Mouse (Mus musculus) heart, embryonic 12.5 days (tissue): Measurements from ENCODE around the gene Ppp1r12b. TPM values are rescaled to one million over a fixed set of nuclear protein-coding genes. Genes with fewer than 3 reads are reported as not detected.
A peak's percentile ranks its signal among the peaks of the same experiment; 100 is the strongest.

Experiments
- ATAC-seq: fragments of 200-750 bp; cut with Nextera tagmentation; 2 replicates; pipeline ENCODE4 v1.8.0; 2017; ENCODE audit warnings: moderate TSS enrichment, moderate library complexity; ENCODE audit not compliant: insufficient number of reproducible peaks, low FRiP score
- H3K27ac ChIP-seq: fragments of 300-500 bp; sonication (generic); 2 replicates; pipeline ENCODE4 v1.5.1; 2016; ENCODE audit warnings: mild to moderate bottlenecking, moderate library complexity; ENCODE audit not compliant: poor library complexity, severe bottlenecking
- H3K27me3 ChIP-seq: fragments of 300-500 bp; sonication (generic); replicated peaks from 2 replicates; pipeline ENCODE4 v1.6.1; 2016; ENCODE audit warnings: mild to moderate bottlenecking, moderate library complexity
- H3K36me3 ChIP-seq: fragments of 300-500 bp; sonication (generic); 2 replicates; pipeline ENCODE4 v1.6.1; 2016; ENCODE audit warnings: mild to moderate bottlenecking, moderate library complexity
- H3K4me1 ChIP-seq: fragments of 300-500 bp; sonication (generic); replicated peaks from 2 replicates; pipeline ENCODE4 v1.6.1; 2016; ENCODE audit warnings: mild to moderate bottlenecking
- H3K4me2 ChIP-seq: fragments of 300-500 bp; sonication (generic); 2 replicates; pipeline ENCODE4 v1.6.1; 2016; ENCODE audit warnings: mild to moderate bottlenecking, moderate library complexity
- H3K4me3 ChIP-seq: fragments of 300-500 bp; sonication (generic); 2 replicates; pipeline ENCODE4 v1.5.1; 2016; ENCODE audit warnings: mild to moderate bottlenecking
- H3K9ac ChIP-seq: fragments of 300-500 bp; sonication (generic); 2 replicates; pipeline ENCODE4 v1.6.1; 2016; ENCODE audit warnings: mild to moderate bottlenecking, moderate library complexity
- H3K9me3 ChIP-seq: fragments of 300-500 bp; sonication (generic); replicated peaks from 2 replicates; pipeline ENCODE4 v1.6.1; 2016; ENCODE audit warnings: mild to moderate bottlenecking, moderate library complexity
- WGBS: fragments of 180-500 bp; shearing (Covaris S2); methylation state at CpG from one replicate; pipeline ENCODE4 v1.1.7; 2016; 5-methylcytosine and 5-hydroxymethylcytosine counted together
- polyA plus RNA-seq: library from polyadenylated mRNA; unstranded; fragments of >200 nt; fragmentation: Nextera tagmentation; extraction: Ambion mirVana; gene quantifications from 2 replicates; pipeline ENCODE4 v1.2.1, GENCODE M21; 2016

Gene Ppp1r12b
- polyA plus RNA-seq, 1 experiment from 2014 or later = 29.6 TPM

- Histone ChIP-seq H3K27ac (no peak overlapping the region), H3K9ac (no peak overlapping the region), H3K9me3 (no peaks in the 10 kb centered on the region), H3K4me1 (no peaks in the 10 kb centered on the region), H3K4me3 (no peak overlapping the region), H3K4me2 (no peak overlapping the region), H3K27me3 (no peaks in the 10 kb centered on the region), H3K36me3 (peaks cover 58% of the 10 kb centered on the region)
- WGBS = 89% methylated on average over 3 of the region's 3 CpGs
- ATAC-seq = no peak
These were observed 60.9 kb downstream of the Ppp1r12b start for GRCm38 (mm10) chr1:134894803-134895202.

DNA sequence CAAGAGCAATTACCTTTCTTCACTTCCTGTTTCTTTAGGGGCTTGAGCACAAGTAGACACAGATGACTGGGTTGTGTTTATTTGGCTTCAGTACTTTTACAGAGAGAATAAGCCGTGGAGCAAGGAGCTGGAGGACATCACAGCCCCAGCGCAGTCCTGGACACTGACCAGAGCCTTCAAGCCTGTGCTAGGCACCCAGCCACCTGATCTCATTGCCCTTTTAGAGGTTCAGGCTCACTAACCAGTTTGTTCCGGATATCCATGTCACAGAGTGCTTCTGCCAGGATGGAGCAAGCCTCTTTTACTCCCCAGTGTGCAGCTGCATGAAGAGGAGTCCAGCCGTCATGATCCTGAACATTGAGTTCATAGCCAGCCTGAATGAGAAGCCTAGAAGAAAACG lies 63.8 kb downstream of the Ppp1r12b start:
- Histone ChIP-seq H3K27me3 (no peaks in the 10 kb centered on the region), H3K27ac (no peak overlapping the region), H3K4me3 (no peak overlapping the region), H3K9ac (no peak overlapping the region), H3K36me3 (peaks cover 65% of the 10 kb centered on the region), H3K9me3 (no peaks in the 10 kb centered on the region), H3K4me2 (no peak overlapping the region), H3K4me1 (no peaks in the 10 kb centered on the region)
- ATAC-seq = no peak
- 79% methylated on average over 5 of the region's 5 CpGs for WGBS

- Histone ChIP-seq H3K36me3 (peaks cover 60% of the 10 kb centered on the region), H3K4me3 (no peak overlapping the region), H3K27ac (no peak overlapping the region), H3K9me3 (no peaks in the 10 kb centered on the region), H3K27me3 (no peaks in the 10 kb centered on the region), H3K4me2 (no peak overlapping the region), H3K9ac (no peak overlapping the region), H3K4me1 (no peaks in the 10 kb centered on the region)
- no peak for ATAC-seq
- WGBS = 93% methylated on average over 6 of the region's 6 CpGs
These were observed 66.1 kb downstream of the Ppp1r12b start for GRCm38 (mm10) chr1:134889629-134890028.

DNA sequence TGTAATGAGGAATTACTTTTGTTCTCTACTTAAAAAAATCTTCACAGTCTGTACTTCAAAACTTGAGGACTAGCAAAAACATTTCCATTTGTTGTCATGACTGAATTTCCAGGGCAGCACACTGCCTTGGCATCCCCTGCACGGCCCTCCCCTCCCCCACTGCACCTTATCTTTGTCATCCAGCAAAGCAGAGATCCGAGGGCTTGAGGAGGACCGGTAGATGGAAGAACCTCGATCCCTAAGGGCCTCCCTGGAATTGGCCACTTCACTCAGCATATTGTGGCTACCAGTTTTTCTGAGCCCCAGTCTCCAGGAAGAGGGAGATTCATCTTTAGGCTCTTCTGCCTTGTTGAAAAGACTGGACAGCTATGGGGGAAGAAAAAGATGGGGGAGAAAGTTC lies 79.9 kb downstream of the Ppp1r12b start:
- H3K27ac ChIP-seq = no peak overlapping the region
- WGBS = 13% methylated on average over 4 of the region's 4 CpGs
- H3K9ac ChIP-seq = no peak overlapping the region
- no peak overlapping the region for H3K4me3 ChIP-seq
- no peak for ATAC-seq
- no peaks in the 10 kb centered on the region for H3K9me3 ChIP-seq
- H3K4me2 ChIP-seq = no peak overlapping the region
- H3K27me3 ChIP-seq = no peaks in the 10 kb centered on the region
- peaks cover 64% of the 10 kb centered on the region for H3K36me3 ChIP-seq
- peaks cover 7% of the 10 kb centered on the region for H3K4me1 ChIP-seq

- no peak overlapping the region for H3K9ac ChIP-seq
- H3K4me2 ChIP-seq = no peak overlapping the region
- no peaks in the 10 kb centered on the region for H3K9me3 ChIP-seq
- no peak overlapping the region for H3K27ac ChIP-seq
- 89% methylated on average over 6 of the region's 6 CpGs for WGBS
- H3K36me3 ChIP-seq = peaks cover 67% of the 10 kb centered on the region
- H3K27me3 ChIP-seq = no peaks in the 10 kb centered on the region
- no peak overlapping the region for H3K4me3 ChIP-seq
- ATAC-seq = no peak
- peaks cover 7% of the 10 kb centered on the region for H3K4me1 ChIP-seq
These were observed 83.1 kb downstream of the Ppp1r12b start for GRCm38 (mm10) chr1:134872678-134873077.

- H3K9ac ChIP-seq = no peak overlapping the region
These were observed 89.3 kb downstream of the Ppp1r12b start for GRCm38 (mm10) chr1:134866426-134866825.

DNA sequence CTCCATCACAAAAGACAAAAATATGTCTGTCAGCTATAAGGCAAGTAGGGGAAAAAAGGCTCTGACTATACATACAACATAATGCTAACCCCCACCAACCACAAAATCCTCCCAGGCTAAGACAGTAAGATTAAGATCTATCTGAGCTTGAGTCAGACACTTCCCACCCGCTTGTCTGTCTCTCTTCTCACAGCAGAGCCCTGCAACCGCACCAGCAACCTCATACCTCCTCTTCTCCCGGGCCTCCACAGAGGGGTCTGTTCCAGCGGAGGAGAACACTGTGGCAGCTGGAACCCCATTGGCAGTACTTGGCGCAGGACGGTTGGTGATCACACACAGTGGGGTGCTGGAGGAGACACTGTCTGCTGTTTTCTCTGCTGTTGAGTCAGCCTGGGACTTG lies 90.2 kb downstream of the Ppp1r12b start:
- Histone ChIP-seq H3K27ac (no peak overlapping the region), H3K4me2 (no peak overlapping the region), H3K4me3 (no peak overlapping the region), H3K27me3 (no peaks in the 10 kb centered on the region), H3K9ac (no peak overlapping the region), H3K9me3 (no peaks in the 10 kb centered on the region), H3K4me1 (peaks cover 9% of the 10 kb centered on the region), H3K36me3 (peaks cover 35% of the 10 kb centered on the region)
- ATAC-seq = no peak
- WGBS = 59% methylated on average over 6 of the region's 6 CpGs

More at GRCm38 (mm10) chr1:134866426-134866825, 89.3 kb downstream of the Ppp1r12b start:
- Histone ChIP-seq H3K27ac (no peak overlapping the region), H3K4me3 (no peak overlapping the region), H3K36me3 (peaks cover 41% of the 10 kb centered on the region), H3K4me1 (peaks cover 3% of the 10 kb centered on the region; the same call in 1 of the 2 replicates), H3K4me2 (no peak overlapping the region), H3K27me3 (no peaks in the 10 kb centered on the region), H3K9me3 (no peaks in the 10 kb centered on the region)
- no peak for ATAC-seq
- 83% methylated on average over 2 of the region's 2 CpGs for WGBS

DNA sequence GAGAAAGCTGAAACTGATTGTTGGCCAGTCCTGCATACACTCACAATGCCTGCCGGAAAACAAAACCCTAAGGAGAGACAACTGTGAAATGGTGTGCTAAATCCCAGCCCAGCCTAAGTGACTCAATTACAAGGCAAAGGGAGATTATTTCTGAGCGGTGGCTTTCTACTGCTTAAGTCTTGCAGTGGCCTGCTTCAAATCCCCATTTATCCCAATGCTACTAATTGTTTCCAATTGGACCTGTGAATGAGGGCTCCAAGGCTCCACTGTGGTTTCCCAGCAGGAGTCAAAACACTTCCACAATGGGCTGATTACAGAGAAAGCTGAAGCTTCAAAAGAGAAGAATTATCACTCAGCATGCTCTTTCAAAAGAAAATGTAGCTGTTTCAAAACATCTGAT lies 95.2 kb downstream of the Ppp1r12b start:
- ATAC-seq = no peak
- Histone ChIP-seq H3K9me3 (no peaks in the 10 kb centered on the region), H3K4me1 (peaks cover 24% of the 10 kb centered on the region), H3K36me3 (peaks cover 12% of the 10 kb centered on the region), H3K4me2 (no peak overlapping the region), H3K27me3 (no peaks in the 10 kb centered on the region), H3K27ac (peak overlapping the region; percentile 40; the same call in 1 of the 2 replicates), H3K4me3 (no peak overlapping the region), H3K9ac (no peak overlapping the region)
- 47% methylated on average over 2 of the region's 2 CpGs for WGBS

GRCm38 (mm10) chr1:134858344-134859053 lies 97.2 kb downstream of the Ppp1r12b start:
- 36% methylated on average over 3 of the region's 3 CpGs for WGBS
- peaks cover 8% of the 10 kb centered on the region for H3K36me3 ChIP-seq
- peaks cover 26% of the 10 kb centered on the region for H3K4me1 ChIP-seq
- H3K9me3 ChIP-seq = no peaks in the 10 kb centered on the region
- H3K27me3 ChIP-seq = no peaks in the 10 kb centered on the region
- H3K4me2 ChIP-seq = 0 out of 2 replicates have a peak overlapping the region, but pooled peaks have one; percentile 13
- H3K27ac ChIP-seq = peak overlapping the region; percentile 92
- peak; percentile 51; the same call in 1 of the 2 replicates for ATAC-seq
- H3K4me3 ChIP-seq = no peak overlapping the region
- no peak overlapping the region for H3K9ac ChIP-seq

DNA sequence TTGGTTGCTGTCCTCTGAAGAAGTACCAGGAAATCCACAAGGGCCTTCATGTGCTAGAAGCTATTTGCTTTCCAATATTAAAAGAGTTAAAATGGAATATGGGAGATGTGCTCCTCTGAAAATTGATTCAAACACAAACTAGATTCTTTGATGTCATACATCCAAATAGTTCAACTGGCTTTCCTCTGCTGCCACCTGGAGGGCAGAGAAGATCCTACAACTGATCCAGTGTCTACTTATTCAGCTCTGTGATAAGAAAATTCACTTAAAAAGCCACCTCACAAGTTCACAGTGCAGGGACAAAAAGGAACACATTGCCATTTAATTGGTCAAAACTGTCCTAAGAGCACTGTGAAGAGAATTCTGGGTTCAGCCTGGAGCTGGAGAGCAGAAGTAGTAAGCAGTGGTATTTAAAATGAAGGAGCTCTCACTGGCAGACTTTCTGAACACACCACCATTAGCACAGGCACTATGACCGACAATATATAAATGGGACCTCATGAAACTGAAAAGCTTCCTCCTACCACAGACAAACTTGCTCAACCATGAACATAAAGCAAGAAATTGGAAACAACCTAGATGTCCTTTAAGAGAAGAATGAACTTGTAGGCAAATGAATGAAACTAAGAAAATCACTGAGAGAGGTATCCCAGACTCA lies 101.3 kb downstream of the Ppp1r12b start:
- ATAC-seq = no peak
- Histone ChIP-seq H3K36me3 (peaks cover 32% of the 10 kb centered on the region), H3K9me3 (no peaks in the 10 kb centered on the region), H3K27me3 (no peaks in the 10 kb centered on the region), H3K9ac (no peak overlapping the region), H3K4me1 (peaks cover 12% of the 10 kb centered on the region; the same call in 1 of the 2 replicates), H3K4me2 (no peak overlapping the region), H3K27ac (peak overlapping the region; percentile 43; the same call in 1 of the 2 replicates), H3K4me3 (no peak overlapping the region)
- 83% methylated on average over 1 of the region's 1 CpGs for WGBS

GRCm38 (mm10) chr1:134852797-134853196 lies 102.9 kb downstream of the Ppp1r12b start:
- H3K36me3 ChIP-seq = peaks cover 34% of the 10 kb centered on the region
- no peaks in the 10 kb centered on the region for H3K27me3 ChIP-seq
- no peak overlapping the region for H3K4me3 ChIP-seq
- H3K9me3 ChIP-seq = no peaks in the 10 kb centered on the region
- H3K4me2 ChIP-seq = no peak overlapping the region
- no peak for ATAC-seq
- H3K4me1 ChIP-seq = peaks cover 7% of the 10 kb centered on the region; the same call in 1 of the 2 replicates
- no peak overlapping the region for H3K27ac ChIP-seq
- H3K9ac ChIP-seq = no peak overlapping the region
- WGBS = 78% methylated on average over 3 of the region's 3 CpGs
